Mouse (Mus musculus): Measurements from ENCODE around the gene Olfr373. TPM values are rescaled to one million over a fixed set of nuclear protein-coding genes. Genes with fewer than 3 reads are reported as not detected.

The Olfr373 gene
- polyA plus RNA-seq, 1 experiment from 2014 or later: not detected

DNA sequence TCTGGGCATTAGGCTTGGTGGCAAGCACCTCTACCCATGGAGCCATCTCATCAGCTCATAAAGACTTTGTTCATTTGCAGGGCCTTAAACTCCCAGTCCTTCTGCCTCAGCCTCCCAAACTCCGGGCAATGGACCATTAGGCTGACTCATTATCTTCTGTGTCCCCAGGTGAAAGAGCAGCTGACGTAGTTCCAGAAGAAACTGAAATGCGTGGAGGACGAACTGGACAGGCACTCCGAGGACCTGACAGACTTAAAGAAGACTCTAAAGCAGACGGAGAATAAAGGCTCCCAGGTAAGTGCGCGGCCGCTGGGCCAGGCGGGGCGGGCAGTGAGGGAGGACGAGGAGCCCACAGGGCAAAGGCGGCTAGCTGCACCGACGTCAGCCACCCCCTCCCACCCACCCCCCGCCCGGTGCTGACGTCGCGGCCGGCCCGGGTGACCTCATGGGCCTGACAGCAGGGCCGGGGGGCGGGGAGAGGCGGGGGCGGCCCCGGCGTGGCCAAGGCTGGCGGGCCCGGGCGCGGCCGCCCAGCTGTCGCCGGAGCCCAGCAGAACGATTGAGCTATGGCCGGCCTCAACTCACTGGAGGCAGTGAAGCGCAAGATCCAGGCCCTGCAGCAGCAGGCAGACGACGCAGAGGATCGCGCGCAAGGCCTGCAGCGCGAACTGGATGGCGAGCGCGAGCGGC is 51.9 kb downstream of the Olfr373 start, which contains the start of gene Tpm4:
Gene Tpm4, plus strand, starts transcription at position 220 of the 690 bp plus-strand sequence.
- Histone ChIP-seq H3K27ac (peak within 1 kb of the TSS; percentile 100), H3K4me2 (peak within 1 kb of the TSS; percentile 76), H3K27me3 (no peaks in the 10 kb centered on the region), H3K9ac (peak within 1 kb of the TSS; percentile 97), H3K36me3 (peaks cover 23% of the 10 kb centered on the region), H3K9me3 (no peaks in the 10 kb centered on the region), H3K4me3 (peak within 1 kb of the TSS; percentile 79), H3K4me1 (peaks cover 23% of the 10 kb centered on the region)
- ATAC-seq (ENCODE audit: insufficient number of reproducible peaks, insufficient read depth, low FRiP score, low TSS enrichment, low read depth): peak; percentile 59
- under 1% methylated on average over 46 of the region's 49 CpGs for WGBS

DNA sequence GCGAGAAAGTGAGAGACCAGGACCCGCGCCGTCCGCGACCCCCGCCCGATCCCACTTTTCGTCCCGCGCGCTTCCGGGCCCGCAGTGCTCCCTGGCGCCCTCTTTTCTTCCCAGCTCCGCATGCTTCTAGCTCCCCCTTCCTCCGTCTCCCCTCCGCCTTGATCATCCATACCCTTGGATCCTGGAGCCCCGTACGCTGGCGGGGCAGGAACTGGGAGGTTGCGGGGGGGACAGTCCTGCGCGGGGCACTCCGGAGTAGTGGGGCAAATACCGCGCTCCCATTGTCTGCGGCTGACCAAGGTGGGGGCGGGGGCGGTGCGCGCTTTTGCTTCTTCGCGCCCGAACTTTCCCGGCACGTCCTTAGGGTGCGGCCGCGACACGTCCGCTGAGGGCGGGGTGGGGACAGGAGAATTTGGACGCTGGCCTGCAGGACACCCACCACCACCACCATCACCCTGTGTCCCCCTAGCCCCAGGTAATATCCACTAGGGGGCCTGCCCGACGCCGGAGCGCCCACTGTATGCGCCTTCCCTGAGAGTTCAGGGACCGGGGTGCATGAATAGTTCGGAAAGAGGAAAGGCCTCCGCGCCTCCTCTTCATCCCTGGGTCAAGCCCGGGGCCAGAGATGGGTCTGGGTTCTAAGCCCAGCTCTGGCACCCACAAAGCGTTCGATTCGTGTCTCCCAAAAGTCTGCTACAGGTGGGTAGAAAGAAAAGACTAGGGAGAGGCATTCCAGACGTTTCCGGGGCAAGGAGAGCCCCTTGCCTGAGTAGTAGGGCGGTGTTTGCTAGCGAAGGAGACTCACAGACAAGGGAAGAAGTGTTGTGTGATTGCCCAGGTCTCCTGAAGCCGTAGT is 52.7 kb downstream of the Olfr373 start:
- H3K4me2 ChIP-seq: peak overlapping the region; percentile 76
- peaks cover 30% of the 10 kb centered on the region for H3K36me3 ChIP-seq
- peaks cover 23% of the 10 kb centered on the region for H3K4me1 ChIP-seq
- H3K27ac ChIP-seq: peak overlapping the region; percentile 100
- under 1% methylated on average over 58 of the region's 62 CpGs for WGBS
- no peaks in the 10 kb centered on the region for H3K27me3 ChIP-seq
- peak; percentile 57 for ATAC-seq (ENCODE audit: insufficient number of reproducible peaks, insufficient read depth, low FRiP score, low TSS enrichment, low read depth)
- no peaks in the 10 kb centered on the region for H3K9me3 ChIP-seq
- peak overlapping the region; percentile 79 for H3K4me3 ChIP-seq
- H3K9ac ChIP-seq: peak overlapping the region; percentile 97

DNA sequence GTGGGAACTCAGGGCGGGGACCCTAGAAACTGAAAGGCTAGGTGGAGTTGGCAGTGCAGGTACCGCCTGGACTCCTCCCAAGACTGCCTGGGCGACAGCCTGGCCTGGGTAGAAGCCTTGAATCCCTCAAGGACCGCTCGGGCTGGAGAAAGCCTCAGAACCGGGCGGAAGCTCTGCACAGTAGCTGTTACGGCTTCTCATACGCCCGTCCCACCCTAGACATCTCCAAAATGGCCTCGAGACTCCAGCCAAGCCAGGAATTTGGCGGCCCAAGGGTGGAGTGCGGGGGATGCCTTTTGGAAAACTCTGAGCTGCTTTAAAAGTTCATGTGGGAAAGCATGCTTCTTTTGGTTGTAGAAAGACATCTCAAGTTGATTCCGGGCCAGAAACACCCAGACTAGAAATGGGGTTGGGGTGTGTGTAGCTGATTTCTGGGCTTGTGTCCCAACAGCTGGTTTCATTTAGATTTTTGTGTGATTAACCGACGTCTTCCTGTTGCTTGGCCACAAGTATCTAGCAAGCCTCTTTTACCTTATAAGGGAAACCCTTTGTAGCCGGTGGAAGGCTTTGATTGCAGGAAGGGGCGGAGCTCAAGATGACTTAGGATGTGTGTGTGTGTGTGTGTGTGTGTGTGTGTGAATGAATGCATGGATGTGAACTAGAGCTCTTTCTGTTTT is 53.5 kb downstream of the Olfr373 start:
- peak overlapping the region; percentile 100 for H3K27ac ChIP-seq
- no peaks in the 10 kb centered on the region for H3K9me3 ChIP-seq
- peak overlapping the region; percentile 97 for H3K9ac ChIP-seq
- H3K36me3 ChIP-seq: peaks cover 37% of the 10 kb centered on the region
- no peaks in the 10 kb centered on the region for H3K27me3 ChIP-seq
- peak overlapping the region; percentile 76 for H3K4me2 ChIP-seq
- peak overlapping the region; percentile 79 for H3K4me3 ChIP-seq
- WGBS: under 1% methylated on average over 18 of the region's 18 CpGs
- peaks cover 23% of the 10 kb centered on the region for H3K4me1 ChIP-seq
- ATAC-seq (ENCODE audit: insufficient number of reproducible peaks, insufficient read depth, low FRiP score, low TSS enrichment, low read depth): peak; percentile 68

DNA sequence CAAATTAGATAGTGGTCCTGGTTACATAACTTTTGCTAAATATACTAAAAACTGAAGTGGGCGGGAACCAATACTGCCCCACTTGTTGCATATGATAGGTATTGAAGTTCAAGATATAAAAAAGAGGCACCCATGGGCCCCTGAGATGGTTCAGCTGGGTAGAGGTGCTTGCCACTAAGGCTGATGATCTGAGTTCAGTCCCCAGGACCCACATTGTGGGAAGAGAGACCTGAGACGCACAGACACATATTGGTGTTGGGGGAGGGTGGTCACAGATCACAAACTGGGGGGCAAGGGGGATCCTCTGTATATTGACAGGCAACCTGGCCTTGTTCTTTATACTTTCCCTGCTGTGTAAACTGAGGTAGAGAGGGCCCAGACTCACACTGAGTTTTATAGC is 54.5 kb downstream of the Olfr373 start:
- Histone ChIP-seq H3K27ac (peak overlapping the region; percentile 100; the same call in 1 of the 2 replicates), H3K36me3 (peaks cover 47% of the 10 kb centered on the region), H3K4me2 (peak overlapping the region; percentile 76), H3K9me3 (no peaks in the 10 kb centered on the region), H3K27me3 (no peaks in the 10 kb centered on the region), H3K9ac (no peak overlapping the region), H3K4me1 (peaks cover 23% of the 10 kb centered on the region), H3K4me3 (peak overlapping the region; percentile 79)
- WGBS: 81% methylated on average over 2 of the region's 2 CpGs
- no peak for ATAC-seq (ENCODE audit: insufficient number of reproducible peaks, insufficient read depth, low FRiP score, low TSS enrichment, low read depth)

DNA sequence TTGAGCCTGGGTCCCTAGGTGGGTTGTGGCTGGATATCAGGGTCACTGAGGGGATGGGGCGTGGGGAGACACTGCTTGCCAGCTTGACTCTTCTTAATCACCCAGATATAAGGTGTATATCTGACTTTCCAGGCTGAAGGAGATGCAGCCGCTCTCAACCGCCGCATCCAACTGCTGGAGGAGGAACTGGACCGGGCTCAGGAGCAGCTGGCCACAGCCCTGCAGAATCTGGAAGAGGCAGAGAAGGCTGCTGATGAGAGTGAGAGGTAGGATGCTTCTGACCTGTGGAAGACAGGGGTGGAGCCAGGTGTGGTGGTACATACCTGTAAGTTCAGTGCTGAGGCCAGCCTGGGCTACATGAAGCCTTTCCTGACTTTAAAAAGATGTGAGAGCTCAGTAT is 55.5 kb downstream of the Olfr373 start:
- Histone ChIP-seq H3K9ac (no peak overlapping the region), H3K4me3 (no peak overlapping the region), H3K27ac (no peak overlapping the region), H3K9me3 (no peaks in the 10 kb centered on the region), H3K27me3 (no peaks in the 10 kb centered on the region), H3K4me1 (peaks cover 23% of the 10 kb centered on the region), H3K36me3 (peaks cover 58% of the 10 kb centered on the region), H3K4me2 (no peak overlapping the region)
- 96% methylated on average over 5 of the region's 5 CpGs for WGBS
- no peak for ATAC-seq (ENCODE audit: insufficient number of reproducible peaks, insufficient read depth, low FRiP score, low TSS enrichment, low read depth)

DNA sequence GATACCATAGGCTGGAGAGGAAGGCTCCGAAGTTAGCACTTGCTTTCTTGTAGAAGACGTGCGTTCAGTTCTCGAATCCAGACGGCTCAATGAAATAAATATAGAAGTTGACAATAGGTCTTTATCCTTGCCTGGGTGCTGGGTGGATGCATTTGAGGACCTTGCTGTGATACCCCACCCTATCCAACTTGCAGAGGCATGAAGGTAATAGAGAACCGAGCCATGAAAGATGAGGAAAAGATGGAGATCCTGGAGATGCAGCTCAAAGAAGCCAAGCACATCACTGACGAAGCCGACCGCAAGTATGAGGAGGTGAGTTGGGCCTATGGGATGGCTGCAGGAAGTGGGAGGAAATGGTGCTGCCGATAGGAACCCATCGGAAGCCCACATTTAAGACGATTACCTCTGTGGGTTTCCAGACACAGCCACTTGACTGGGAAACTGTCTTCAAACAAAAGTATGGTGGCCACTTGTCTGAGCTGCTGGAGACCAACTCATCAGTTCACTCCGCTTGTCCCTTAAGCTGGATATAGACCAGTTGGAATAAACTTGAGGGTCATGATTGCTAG is 60.4 kb downstream of the Olfr373 start:
- no peak for ATAC-seq (ENCODE audit: insufficient number of reproducible peaks, insufficient read depth, low FRiP score, low TSS enrichment, low read depth)
- peaks cover 5% of the 10 kb centered on the region for H3K4me1 ChIP-seq

DNA sequence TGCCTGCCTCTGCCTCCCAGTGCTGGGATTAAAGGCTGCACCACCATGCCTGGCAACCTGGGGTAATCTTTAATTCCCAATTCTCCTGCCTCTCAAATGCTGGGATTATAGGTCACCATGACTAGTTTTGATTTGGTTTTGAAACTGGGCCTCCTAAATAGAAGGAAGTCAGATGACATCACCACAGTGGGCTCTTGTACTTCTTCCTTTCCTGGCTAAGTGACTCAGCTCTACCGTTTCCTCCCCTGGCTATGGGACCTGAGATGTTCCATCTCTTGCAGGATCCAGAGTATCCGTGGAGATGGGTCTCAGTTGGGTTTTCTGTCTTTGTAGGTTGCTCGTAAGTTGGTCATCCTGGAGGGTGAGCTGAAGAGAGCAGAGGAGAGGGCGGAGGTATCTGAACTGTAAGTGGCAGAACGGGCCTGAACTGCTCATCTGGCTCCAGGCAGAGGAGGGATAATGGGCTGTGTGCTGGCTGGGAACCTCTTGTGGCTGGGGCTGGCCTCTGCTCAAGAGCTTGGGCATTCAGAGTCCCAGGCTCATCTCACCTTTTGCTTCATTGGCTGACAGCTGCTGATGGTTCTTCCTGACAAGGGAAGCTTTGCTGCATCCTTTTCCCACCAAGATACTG is 61.5 kb downstream of the Olfr373 start:
- Histone ChIP-seq H3K9me3 (no peaks in the 10 kb centered on the region), H3K36me3 (peaks cover 93% of the 10 kb centered on the region), H3K4me3 (no peak overlapping the region), H3K9ac (no peak overlapping the region), H3K27me3 (no peaks in the 10 kb centered on the region), H3K4me1 (no peaks in the 10 kb centered on the region), H3K27ac (no peak overlapping the region), H3K4me2 (no peak overlapping the region)
- no peak for ATAC-seq (ENCODE audit: insufficient number of reproducible peaks, insufficient read depth, low FRiP score, low TSS enrichment, low read depth)
- WGBS: 78% methylated on average over 5 of the region's 5 CpGs

More for the DNA sequence above, 60.4 kb downstream of the Olfr373 start:
- Histone ChIP-seq H3K9me3 (no peaks in the 10 kb centered on the region), H3K27me3 (no peaks in the 10 kb centered on the region), H3K36me3 (peaks cover 95% of the 10 kb centered on the region), H3K27ac (no peak overlapping the region), H3K4me2 (no peak overlapping the region), H3K9ac (no peak overlapping the region), H3K4me3 (no peak overlapping the region)
- WGBS: 89% methylated on average over 13 of the region's 13 CpGs

DNA sequence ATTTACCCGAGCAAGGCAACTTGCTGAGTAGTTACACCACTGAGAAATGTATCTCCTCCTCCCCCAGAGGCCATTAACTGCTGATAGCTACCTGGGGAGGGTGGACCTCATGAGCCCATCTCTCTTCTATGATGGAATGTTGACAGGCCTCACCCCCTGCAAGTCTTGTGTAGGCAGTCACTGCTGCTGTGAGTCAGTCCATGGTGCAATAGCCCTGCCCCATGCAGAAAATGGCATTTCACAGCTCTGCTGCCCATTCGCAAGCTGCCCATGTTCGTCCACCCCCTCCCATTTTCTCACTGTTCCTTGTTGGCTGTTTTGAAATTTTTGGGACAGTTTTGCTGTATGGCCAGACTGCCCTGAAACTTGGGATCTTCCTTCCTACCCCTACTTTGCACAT is 62.5 kb downstream of the Olfr373 start:
- Histone ChIP-seq H3K9ac (no peak overlapping the region), H3K4me1 (no peaks in the 10 kb centered on the region), H3K27ac (no peak overlapping the region), H3K4me2 (no peak overlapping the region), H3K27me3 (no peaks in the 10 kb centered on the region), H3K36me3 (peaks cover 93% of the 10 kb centered on the region), H3K4me3 (no peak overlapping the region), H3K9me3 (no peaks in the 10 kb centered on the region)
- ATAC-seq (ENCODE audit: insufficient number of reproducible peaks, insufficient read depth, low FRiP score, low TSS enrichment, low read depth): no peak
- 89% methylated on average over 3 of the region's 3 CpGs for WGBS

DNA sequence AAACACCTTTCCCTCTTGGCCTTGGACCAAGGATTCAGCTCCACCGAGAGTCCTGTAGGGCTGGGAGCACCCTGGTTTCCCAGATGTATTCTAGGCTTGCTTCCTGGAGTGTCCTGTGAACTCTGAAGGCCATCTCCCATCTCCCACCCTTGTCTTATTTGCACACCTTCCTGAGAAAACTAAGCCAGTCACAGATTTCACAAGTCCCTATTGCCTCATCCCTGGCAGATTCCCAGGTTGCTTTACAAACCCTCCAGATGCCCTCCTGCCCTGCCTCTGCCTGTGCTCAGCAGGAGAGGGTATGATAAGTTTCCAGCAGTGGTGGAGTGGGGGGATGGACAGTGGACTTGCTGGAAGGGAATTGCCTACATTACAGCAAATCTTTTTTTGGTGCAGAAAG is 63.1 kb downstream of the Olfr373 start:
- Histone ChIP-seq H3K27ac (no peak overlapping the region), H3K4me3 (no peak overlapping the region), H3K36me3 (peaks cover 94% of the 10 kb centered on the region), H3K9me3 (no peaks in the 10 kb centered on the region), H3K9ac (no peak overlapping the region), H3K4me2 (no peak overlapping the region), H3K27me3 (no peaks in the 10 kb centered on the region), H3K4me1 (no peaks in the 10 kb centered on the region)
- WGBS: 97% methylated on average over 1 of the region's 1 CpGs
- ATAC-seq (ENCODE audit: insufficient number of reproducible peaks, insufficient read depth, low FRiP score, low TSS enrichment, low read depth): no peak

DNA sequence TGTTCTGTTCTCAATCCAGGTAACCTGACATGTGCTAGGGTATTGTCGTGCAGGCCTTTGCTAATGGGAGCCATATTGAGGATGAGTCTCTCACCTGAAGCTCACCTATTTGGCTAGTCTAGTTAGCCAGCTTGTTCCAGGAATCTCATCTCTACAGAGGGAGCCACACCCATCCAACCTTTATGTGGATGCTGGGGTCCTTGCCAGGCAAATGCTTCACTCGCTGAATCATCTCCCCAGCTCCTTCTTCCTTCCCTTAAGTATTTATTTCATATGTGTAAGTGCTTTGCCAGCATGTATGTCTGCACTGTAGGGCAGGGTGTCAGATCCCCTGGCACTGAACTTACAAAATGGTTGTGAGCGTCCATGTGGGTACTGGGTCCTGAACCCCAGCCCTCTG is 63.6 kb downstream of the Olfr373 start:
- 82% methylated on average over 3 of the region's 3 CpGs for WGBS
- H3K4me1 ChIP-seq: no peaks in the 10 kb centered on the region
- H3K4me3 ChIP-seq: no peak overlapping the region
- no peak overlapping the region for H3K4me2 ChIP-seq
- peaks cover 94% of the 10 kb centered on the region for H3K36me3 ChIP-seq
- no peak overlapping the region for H3K27ac ChIP-seq
- no peak for ATAC-seq (ENCODE audit: insufficient number of reproducible peaks, insufficient read depth, low FRiP score, low TSS enrichment, low read depth)
- no peaks in the 10 kb centered on the region for H3K27me3 ChIP-seq
- H3K9ac ChIP-seq: no peak overlapping the region
- H3K9me3 ChIP-seq: no peaks in the 10 kb centered on the region

DNA sequence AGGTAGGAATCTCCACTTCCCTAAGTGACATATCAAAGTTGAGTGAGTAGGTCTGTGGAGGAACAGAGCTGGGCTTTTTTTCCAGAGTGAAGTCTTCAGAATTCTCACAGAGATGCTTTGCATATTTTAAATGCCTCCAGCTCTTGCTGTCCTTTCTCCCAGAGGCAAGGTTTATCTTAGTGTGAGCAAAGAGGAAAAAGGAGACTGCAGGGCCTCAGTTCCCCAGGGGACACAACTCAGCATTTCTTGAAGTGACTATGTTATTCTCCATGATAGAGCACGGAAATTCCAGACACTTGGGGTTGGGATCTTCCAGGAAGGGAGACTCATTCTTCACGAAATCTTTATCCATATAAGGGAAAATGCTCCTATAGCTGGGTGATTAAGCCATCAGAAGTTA is 64.3 kb downstream of the Olfr373 start:
- no peak overlapping the region for H3K4me2 ChIP-seq
- H3K4me1 ChIP-seq: no peaks in the 10 kb centered on the region
- no peak overlapping the region for H3K9ac ChIP-seq
- H3K27me3 ChIP-seq: no peaks in the 10 kb centered on the region
- peaks cover 94% of the 10 kb centered on the region for H3K36me3 ChIP-seq
- 86% methylated on average over 2 of the region's 2 CpGs for WGBS
- ATAC-seq (ENCODE audit: insufficient number of reproducible peaks, insufficient read depth, low FRiP score, low TSS enrichment, low read depth): no peak
- no peaks in the 10 kb centered on the region for H3K9me3 ChIP-seq
- H3K27ac ChIP-seq: no peak overlapping the region
- H3K4me3 ChIP-seq: no peak overlapping the region

All from embryonic facial prominence, embryonic 13.5 days (tissue).